Mouse (Mus musculus): ENCODE measurements around the gene Gpr156. TPM values are rescaled to one million over a fixed set of nuclear protein-coding genes. Genes with fewer than 3 reads are reported as not detected.
"Not testable (repeated sequence)": the region's sequence is repeated elsewhere in the genome, so short reads cannot be mapped to it uniquely, and the experiment has no call there.

The Gpr156 gene
- polyA plus RNA-seq, 1 experiment = 0.75 TPM

- TF ChIP-seq CTCF (IDR thresholded peaks at IDR 0.05; ENCODE audit: extremely low read depth, insufficient read depth, low read length) = no peak
- Histone ChIP-seq H3K4me1 (ENCODE audit: control insufficient read depth, insufficient read depth, low read length) (no peaks in the 10 kb centered on the region), H3K4me3 (ENCODE audit: insufficient read depth, low read length) (no peak overlapping the region), H3K27ac (ENCODE audit: insufficient read depth, low read length) (peak overlapping the region; percentile 63; the same call in 1 of the 2 replicates)
These were observed 116.8 kb downstream of the Gpr156 start for GRCm38 (mm10) chr16:38033071-38033470.

- H3K27ac ChIP-seq (ENCODE audit: insufficient read depth, low read length); H3K4me1 ChIP-seq (ENCODE audit: control insufficient read depth, insufficient read depth, low read length); H3K4me3 ChIP-seq (ENCODE audit: insufficient read depth, low read length): not testable (repeated sequence)
These were observed 121.8 kb downstream of the Gpr156 start for GRCm38 (mm10) chr16:38038101-38038500.

- TF ChIP-seq POLR2A (IDR thresholded peaks at IDR 0.05; ENCODE audit: extremely low read depth, insufficient read depth, low read length) (no peak), CTCF (IDR thresholded peaks at IDR 0.05; ENCODE audit: extremely low read depth, insufficient read depth, low read length) (no peak)
- no peak overlapping the region for H3K27ac ChIP-seq (ENCODE audit: insufficient read depth, low read length)
- H3K4me3 ChIP-seq (ENCODE audit: insufficient read depth, low read length) = no peak overlapping the region
- peaks cover 5% of the 10 kb centered on the region for H3K4me1 ChIP-seq (ENCODE audit: control insufficient read depth, insufficient read depth, low read length)
These were observed 125.9 kb downstream of the Gpr156 start for GRCm38 (mm10) chr16:38042160-38042559.

DNA sequence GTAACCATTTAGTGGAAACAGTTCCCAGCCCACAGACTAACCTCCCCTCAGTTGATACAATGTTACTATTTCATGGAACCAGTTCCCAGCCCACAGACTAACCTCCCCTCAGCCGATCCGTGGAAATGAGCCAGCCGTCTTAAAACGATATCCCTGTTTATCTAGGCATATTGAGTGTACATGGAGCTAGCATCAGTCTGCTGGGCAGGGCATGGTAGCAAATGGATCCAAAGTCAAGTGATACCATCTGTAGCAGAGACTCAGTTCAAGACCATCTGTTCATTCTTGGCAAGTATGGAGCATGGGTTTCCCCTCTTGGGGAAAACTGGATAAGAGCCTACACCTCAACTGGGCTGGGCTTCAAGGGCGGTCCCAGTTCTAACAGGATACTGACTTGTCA, 128.3 kb downstream of the Gpr156 start:
- Histone ChIP-seq H3K4me3 (ENCODE audit: insufficient read depth, low read length) (no peak overlapping the region), H3K4me1 (ENCODE audit: control insufficient read depth, insufficient read depth, low read length) (peaks cover 6% of the 10 kb centered on the region), H3K27ac (ENCODE audit: insufficient read depth, low read length) (no peak overlapping the region)
- no peak for TF ChIP-seq CTCF (IDR thresholded peaks at IDR 0.05; ENCODE audit: extremely low read depth, insufficient read depth, low read length)
- TF ChIP-seq POLR2A (IDR thresholded peaks at IDR 0.05; ENCODE audit: extremely low read depth, insufficient read depth, low read length) = no peak

- Histone ChIP-seq H3K4me3 (ENCODE audit: insufficient read depth, low read length) (peak overlapping the region; percentile 3), H3K27ac (ENCODE audit: insufficient read depth, low read length) (no peak overlapping the region), H3K4me1 (ENCODE audit: control insufficient read depth, insufficient read depth, low read length) (peaks cover 4% of the 10 kb centered on the region)
- no peak for TF ChIP-seq POLR2A (IDR thresholded peaks at IDR 0.05; ENCODE audit: extremely low read depth, insufficient read depth, low read length)
- TF ChIP-seq CTCF (IDR thresholded peaks at IDR 0.05; ENCODE audit: extremely low read depth, insufficient read depth, low read length) = no peak
These were observed 131.7 kb downstream of the Gpr156 start for GRCm38 (mm10) chr16:38047781-38048558.

Other genes starting within 250 kb of the Gpr156 start
- 19.7 and 21.0 TPM in 2 replicates for gene Fstl1, start 139.6 kb upstream of the Gpr156 start, polyA plus RNA-seq (2012; rRNA removed)
- gene Gm36028, start 55.4 kb upstream of the Gpr156 start, polyA plus RNA-seq (2012; rRNA removed) = 0.44 and 0.54 TPM in 2 replicates
- 37.7 and 40.7 TPM in 2 replicates for gene Lrrc58, start 48.1 kb upstream of the Gpr156 start, polyA plus RNA-seq (2012; rRNA removed)
- gene Gsk3b, start 172.5 kb downstream of the Gpr156 start, polyA plus RNA-seq (2012; rRNA removed) = 45.1 and 47.2 TPM in 2 replicates